Mouse (Mus musculus) intestine, postnatal 0 days (tissue): ENCODE measurements around the gene Cstad. TPM values are rescaled to one million over a fixed set of nuclear protein-coding genes. Genes with fewer than 3 reads are reported as not detected.

Experiments
- ATAC-seq: fragments of 200-750 bp; cut with Nextera tagmentation; 2 replicates; pipeline ENCODE4 v1.8.0; 2017; ENCODE audit warnings: mild to moderate bottlenecking, moderate TSS enrichment, moderate library complexity
- H3K27ac ChIP-seq: fragments of 300-500 bp; sonication (generic); 2 replicates; pipeline ENCODE4 v1.5.1; 2014; ENCODE audit warnings: mild to moderate bottlenecking, low read depth, low read length, moderate library complexity
- H3K27me3 ChIP-seq: fragments of 300-500 bp; sonication (generic); replicated peaks from 2 replicates; pipeline ENCODE4 v1.6.1; 2014; ENCODE audit warnings: low read length, mixed read lengths; ENCODE audit not compliant: control insufficient read depth, insufficient read depth
- H3K36me3 ChIP-seq: fragments of 300-500 bp; sonication (generic); 2 replicates; pipeline ENCODE4 v1.6.1; 2014; ENCODE audit warnings: mild to moderate bottlenecking, moderate library complexity; ENCODE audit not compliant: control insufficient read depth, insufficient read depth
- H3K4me1 ChIP-seq: fragments of 300-500 bp; sonication (generic); replicated peaks from 2 replicates; pipeline ENCODE4 v1.6.1; 2014; ENCODE audit warnings: antibody characterized with exemption, low read length, mixed read lengths; ENCODE audit not compliant: control insufficient read depth, insufficient read depth
- H3K4me2 ChIP-seq: fragments of 300-500 bp; sonication (generic); replicated peaks from 2 replicates; pipeline ENCODE4 v1.6.1; 2014; ENCODE audit warnings: low read depth, mild to moderate bottlenecking, moderate library complexity
- H3K4me3 ChIP-seq: fragments of 300-500 bp; sonication (generic); 2 replicates; pipeline ENCODE4 v1.5.1; 2014; ENCODE audit warnings: low read depth, low read length
- H3K9ac ChIP-seq: fragments of 300-500 bp; sonication (generic); 2 replicates; pipeline ENCODE4 v1.6.1; 2014; ENCODE audit warnings: mild to moderate bottlenecking, low read depth, low read length
- H3K9me3 ChIP-seq: fragments of 300-500 bp; sonication (generic); 2 replicates; pipeline ENCODE4 v1.6.1; 2016; ENCODE audit warnings: mixed run types; ENCODE audit not compliant: control insufficient read depth
- CTCF ChIP-seq: sonication (generic); IDR thresholded peaks from 2 replicates; pipeline ENCODE4 v1.5.1; 2016; ENCODE audit warnings: low read depth, mild to moderate bottlenecking, control low read depth, antibody characterized with exemption, moderate library complexity
- WGBS: fragments of 180-500 bp; shearing (Covaris S2); extraction: QIAGEN DNeasy Blood & Tissue Kit; methylation state at CpG from one replicate; pipeline ENCODE4 v1.1.7; 2014; 5-methylcytosine and 5-hydroxymethylcytosine counted together
- polyA plus RNA-seq: library from polyadenylated mRNA; unstranded; fragments of >200 nt; fragmentation: Nextera tagmentation; extraction: Ambion mirVana; gene quantifications from 2 replicates; pipeline ENCODE4 v1.2.1, GENCODE M21; 2015

Cstad gene
- polyA plus RNA-seq, 1 experiment from 2014 or later: 0.53 TPM

- Histone ChIP-seq H3K27me3 (no peaks in the 10 kb centered on the region), H3K9ac (no peak overlapping the region), H3K36me3 (no peaks in the 10 kb centered on the region), H3K4me2 (0 out of 2 replicates have a peak overlapping the region, but pooled peaks have one; percentile 21), H3K4me3 (no peak overlapping the region), H3K9me3 (no peaks in the 10 kb centered on the region), H3K27ac (peak overlapping the region; percentile 73), H3K4me1 (no peaks in the 10 kb centered on the region)
- TF ChIP-seq CTCF: no peak
- 24% methylated on average over 13 of the region's 13 CpGs for WGBS
- ATAC-seq: peak; percentile 28; the same call in 1 of the 2 replicates
Measured at GRCm38 (mm10) chr2:30652581-30653037, 57.8 kb downstream of the Cstad start.

DNA sequence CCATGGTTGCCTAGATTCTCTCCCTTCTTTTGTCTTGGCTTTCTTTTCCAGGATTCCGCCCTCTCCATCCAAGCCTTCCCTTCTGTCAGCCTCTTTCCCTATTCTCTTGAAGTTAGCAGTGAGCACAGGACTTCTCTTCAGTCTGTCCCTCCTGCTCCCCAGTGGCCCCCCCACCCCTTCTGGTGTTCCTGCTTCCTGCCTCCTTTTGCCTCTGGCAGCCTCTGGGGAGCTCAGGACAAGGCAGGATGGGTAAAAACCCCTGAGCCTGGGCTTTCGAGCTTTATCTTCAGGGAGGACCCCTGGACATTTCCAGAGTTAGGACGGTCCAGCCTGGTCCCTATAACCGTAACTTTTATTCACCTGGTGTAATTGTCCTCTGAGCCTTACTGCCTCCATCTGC lies 58.2 kb downstream of the Cstad start:
- no peaks in the 10 kb centered on the region for H3K4me1 ChIP-seq
- 84% methylated on average over 4 of the region's 4 CpGs for WGBS
- H3K36me3 ChIP-seq: no peaks in the 10 kb centered on the region
- H3K9ac ChIP-seq: no peak overlapping the region
- H3K9me3 ChIP-seq: no peaks in the 10 kb centered on the region
- H3K4me3 ChIP-seq: no peak overlapping the region
- TF ChIP-seq CTCF: no peak
- ATAC-seq: no peak
- H3K4me2 ChIP-seq: no peak overlapping the region
- peak overlapping the region; percentile 73 for H3K27ac ChIP-seq
- H3K27me3 ChIP-seq: no peaks in the 10 kb centered on the region

DNA sequence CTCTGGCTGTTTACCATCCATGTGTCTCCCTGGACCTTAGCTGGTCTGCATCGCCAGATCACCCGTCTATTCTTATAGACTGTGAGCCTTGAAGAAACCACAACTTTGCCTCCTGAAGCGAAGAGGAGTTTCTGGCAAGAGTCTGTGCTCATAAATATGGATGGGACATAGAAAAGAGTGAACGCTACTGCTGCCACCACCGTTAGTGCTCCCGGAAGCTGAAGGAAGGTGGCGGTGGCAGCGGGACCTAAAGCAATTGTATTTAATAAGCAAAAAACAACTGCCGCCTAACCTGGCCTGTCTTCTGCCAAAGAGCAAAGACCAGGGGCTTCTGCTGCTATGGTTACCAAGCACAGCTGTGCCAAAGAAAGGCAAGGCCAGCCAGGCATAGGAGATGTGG lies 59.3 kb downstream of the Cstad start:
- ATAC-seq: no peak
- Histone ChIP-seq H3K27ac (no peak overlapping the region), H3K9me3 (no peaks in the 10 kb centered on the region), H3K9ac (no peak overlapping the region), H3K36me3 (no peaks in the 10 kb centered on the region), H3K4me2 (no peak overlapping the region), H3K4me3 (no peak overlapping the region), H3K27me3 (no peaks in the 10 kb centered on the region), H3K4me1 (no peaks in the 10 kb centered on the region)
- WGBS: 92% methylated on average over 9 of the region's 9 CpGs
- TF ChIP-seq CTCF: no peak

DNA sequence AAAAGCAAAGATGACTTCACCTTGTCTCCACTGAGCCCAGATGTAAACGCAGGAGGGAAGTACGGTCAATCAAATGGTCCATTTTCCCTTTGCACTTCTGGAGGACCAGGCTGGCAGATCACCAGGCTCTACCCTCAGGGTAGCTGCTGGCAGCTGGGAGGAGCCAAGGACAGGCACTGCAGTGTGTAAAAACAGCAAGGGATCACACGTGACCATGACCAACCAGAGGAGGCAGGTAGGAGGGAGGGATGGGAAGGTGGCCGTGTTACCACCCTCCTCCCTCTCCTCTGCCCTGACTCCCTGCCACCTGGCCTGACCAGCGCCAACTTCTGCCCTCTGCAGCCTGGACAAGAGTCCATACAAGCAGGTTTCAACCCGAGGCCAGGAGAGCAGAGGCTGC lies 59.7 kb downstream of the Cstad start:
- H3K4me1 ChIP-seq: no peaks in the 10 kb centered on the region
- WGBS: 76% methylated on average over 6 of the region's 6 CpGs
- no peaks in the 10 kb centered on the region for H3K9me3 ChIP-seq
- H3K4me2 ChIP-seq: no peak overlapping the region
- no peak overlapping the region for H3K4me3 ChIP-seq
- no peaks in the 10 kb centered on the region for H3K27me3 ChIP-seq
- no peak overlapping the region for H3K27ac ChIP-seq
- ATAC-seq: no peak
- no peak for TF ChIP-seq CTCF
- no peak overlapping the region for H3K9ac ChIP-seq
- no peaks in the 10 kb centered on the region for H3K36me3 ChIP-seq

DNA sequence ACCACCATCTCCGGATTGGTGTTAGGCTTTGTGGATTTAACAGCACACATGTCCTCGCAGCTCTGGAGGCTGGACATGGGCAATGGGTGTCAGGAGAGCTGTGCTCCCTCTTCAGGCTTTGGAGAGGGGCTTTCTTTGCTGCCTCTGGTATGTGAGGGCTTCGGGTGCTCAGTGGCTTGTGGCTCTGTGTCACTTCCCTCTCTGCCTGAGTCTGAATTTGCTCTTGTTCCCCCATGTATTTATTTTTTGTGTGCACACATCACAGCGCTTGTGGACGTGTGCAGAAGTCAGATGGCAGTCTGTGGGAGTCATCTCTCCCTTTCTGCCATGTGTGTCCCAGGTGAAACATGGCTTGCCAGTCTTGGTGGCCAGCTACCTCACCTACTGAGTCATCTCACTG lies 60.9 kb downstream of the Cstad start:
- no peak overlapping the region for H3K4me3 ChIP-seq
- no peaks in the 10 kb centered on the region for H3K9me3 ChIP-seq
- no peak overlapping the region for H3K4me2 ChIP-seq
- no peaks in the 10 kb centered on the region for H3K36me3 ChIP-seq
- peaks cover 6% of the 10 kb centered on the region; the same call in 1 of the 2 replicates for H3K4me1 ChIP-seq
- no peak for TF ChIP-seq CTCF
- H3K27ac ChIP-seq: no peak overlapping the region
- ATAC-seq: no peak
- no peaks in the 10 kb centered on the region for H3K27me3 ChIP-seq
- no peak overlapping the region for H3K9ac ChIP-seq
- WGBS: 83% methylated on average over 5 of the region's 5 CpGs

DNA sequence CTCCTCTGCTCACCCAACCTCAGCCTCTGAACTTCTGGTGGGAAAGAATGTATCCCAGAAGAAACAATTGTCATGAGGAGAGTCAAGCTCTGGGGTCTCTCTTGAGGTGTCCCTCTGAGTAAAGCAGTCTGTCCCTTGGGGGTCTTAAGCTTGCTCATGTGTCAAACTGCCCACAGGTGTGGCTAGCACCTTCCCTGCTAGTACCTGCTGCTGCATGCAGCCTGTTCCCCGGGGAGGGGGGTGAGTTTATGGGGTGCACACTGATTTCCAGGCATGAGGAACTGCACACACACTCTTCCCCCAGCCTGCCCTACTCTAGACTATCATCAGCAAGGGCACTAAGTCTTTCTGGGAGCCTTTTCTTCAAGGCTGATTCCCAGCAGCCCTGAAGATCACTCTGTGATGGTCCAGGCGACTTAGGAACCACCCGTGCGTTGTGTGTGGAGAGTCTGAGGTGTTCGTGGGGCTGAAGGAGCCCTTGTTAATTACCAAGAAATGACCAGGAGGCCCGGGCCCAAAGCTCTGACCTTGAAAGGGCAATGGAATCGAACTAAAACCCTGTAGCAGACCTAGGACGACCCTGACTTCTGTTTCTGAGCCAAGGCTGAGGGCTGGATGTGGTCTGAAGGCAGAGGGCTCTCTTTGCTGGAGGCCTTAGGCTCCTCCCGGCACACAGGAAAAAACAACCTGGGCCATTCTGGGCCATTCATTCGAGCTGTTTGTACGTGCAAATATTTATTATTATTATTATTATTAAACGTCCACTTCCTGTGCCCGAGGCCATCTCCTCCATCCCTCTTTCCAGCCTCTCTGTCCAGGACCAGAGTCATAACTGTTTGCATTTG lies 62.1 kb downstream of the Cstad start:
- no peaks in the 10 kb centered on the region for H3K27me3 ChIP-seq
- TF ChIP-seq CTCF: no peak
- H3K4me3 ChIP-seq: no peak overlapping the region
- peak overlapping the region; percentile 96 for H3K27ac ChIP-seq
- H3K36me3 ChIP-seq: no peaks in the 10 kb centered on the region
- no peak overlapping the region for H3K9ac ChIP-seq
- 46% methylated on average over 13 of the region's 13 CpGs for WGBS
- H3K4me2 ChIP-seq: no peak overlapping the region
- peaks cover 6% of the 10 kb centered on the region; the same call in 1 of the 2 replicates for H3K4me1 ChIP-seq
- H3K9me3 ChIP-seq: no peaks in the 10 kb centered on the region
- no peak for ATAC-seq
